Mouse (Mus musculus): ENCODE results near the gene F5.

DNA sequence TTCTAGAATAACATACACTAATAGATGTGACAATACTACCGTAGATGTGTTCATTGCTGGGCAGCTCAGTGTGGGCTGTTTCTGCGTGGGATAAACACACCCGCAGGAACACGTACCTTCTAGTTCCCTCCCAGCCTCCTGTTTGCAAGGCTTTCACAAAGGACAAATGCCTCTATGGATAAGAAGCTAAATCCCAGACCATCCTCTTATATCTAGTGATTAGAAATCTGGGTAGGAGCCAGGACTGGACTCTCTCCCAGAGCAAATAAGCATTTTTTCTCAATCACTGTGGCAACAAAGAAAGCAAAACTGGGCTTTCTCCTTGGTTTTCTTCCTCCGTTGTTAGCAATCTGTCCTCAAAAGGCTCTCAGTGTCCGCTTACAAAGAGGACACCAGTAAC is 26.8 kb downstream of the F5 start:
- TF ChIP-seq CTCF (IDR thresholded peaks at IDR 0.05; ENCODE audit: low read depth, low read length) (no peak), POLR2A (IDR thresholded peaks at IDR 0.05; ENCODE audit: extremely low read depth, insufficient read depth, low read length) (no peak)

Measured in liver, adult 2 months (tissue).